In genomic region chr3:83054759-83055158, GRCm38 (mm10) we compare ENCODE assay signal across 8 mouse cellular contexts. TPM values are rescaled to one million over a fixed set of nuclear protein-coding genes. Genes with fewer than 3 reads are reported as not detected.
A peak's percentile ranks its signal among the peaks of the same experiment; 100 is the strongest.
DNase-seq lines count a peak whose midpoint lies in the region; ATAC-seq and TF ChIP-seq lines count a peak whose summit lies in the region.

No protein-coding gene starts in this region.

- DNase-seq in heart, postnatal 25 days (ENCODE audit: low spot score): no peak
- no peak for DNase-seq in adrenal gland, postnatal 14 days
- DNase-seq in layer of hippocampus, adult 9-11 months: no peak
- DNase-seq in thymus, postnatal 4 days: no peak

- ATAC-seq in heart, embryonic 13.5 days (ENCODE audit: extremely low read depth, insufficient number of reproducible peaks, low FRiP score, low TSS enrichment): no peak
- ATAC-seq in forebrain, embryonic 16.5 days: no peak

- WGBS in heart, embryonic 13.5 days: 29% methylated on average over 13 of the region's 13 CpGs
- WGBS in forebrain, embryonic 16.5 days: 38% methylated on average over 13 of the region's 13 CpGs
- 21% methylated on average over 13 of the region's 13 CpGs for WGBS in macrophage (ENCODE audit: missing documents)

- H3K4me1 ChIP-seq in heart, embryonic 13.5 days: peaks cover 9% of the 10 kb centered on the region
- no peaks in the 10 kb centered on the region for H3K4me1 ChIP-seq in ES-Bruce4 (ENCODE audit: control insufficient read depth, insufficient read depth, low read length)
- peaks cover 9% of the 10 kb centered on the region for H3K4me1 ChIP-seq in forebrain, embryonic 16.5 days (replicated peaks; ENCODE audit: control insufficient read depth, insufficient read depth, low read length)

- H3K79me2 ChIP-seq in macrophage (ENCODE audit: inconsistent target): peaks cover 24% of the 10 kb centered on the region

- TF ChIP-seq EP300 in ES-Bruce4 (IDR thresholded peaks at IDR 0.05; ENCODE audit: insufficient read depth, low read depth, low read length): no peak

- no peaks in the 10 kb centered on the region for H3K27me3 ChIP-seq in heart, embryonic 13.5 days (replicated peaks)
- no peaks in the 10 kb centered on the region for H3K27me3 ChIP-seq in ES-Bruce4 (ENCODE audit: control insufficient read depth, insufficient read depth, low read length, poor library complexity, severe bottlenecking)
- no peaks in the 10 kb centered on the region for H3K27me3 ChIP-seq in forebrain, embryonic 16.5 days (replicated peaks; ENCODE audit: control insufficient read depth, insufficient read depth, low read length)

- peaks cover 29% of the 10 kb centered on the region for H3K36me3 ChIP-seq in heart, embryonic 13.5 days
- H3K36me3 ChIP-seq in ES-Bruce4 (ENCODE audit: control insufficient read depth, insufficient read depth, low read length, poor library complexity, severe bottlenecking) (peaks cover 15% of the 10 kb centered on the region), macrophage (ENCODE audit: inconsistent target) (peaks cover 9% of the 10 kb centered on the region)
- H3K36me3 ChIP-seq in forebrain, embryonic 16.5 days (ENCODE audit: control insufficient read depth, insufficient read depth): peaks cover 9% of the 10 kb centered on the region; the same call in 1 of the 2 replicates

- intact Hi-C loops in heart, postnatal 25 days (cut with DNase I): loop anchor here (5.0 kb wide), 1 partner anchor 692 kb away; no protein-coding TSS in a partner anchor

- TF ChIP-seq POLR2A in ES-Bruce4 (IDR thresholded peaks at IDR 0.05; ENCODE audit: insufficient read depth, low read length): no peak

- TF ChIP-seq CTCF in ES-Bruce4 (IDR thresholded peaks at IDR 0.05; ENCODE audit: low read depth, low read length): no peak

- H3K9ac ChIP-seq in heart, embryonic 13.5 days: no peak overlapping the region; the same call in 1 of the 2 replicates
- H3K9ac ChIP-seq in ES-Bruce4 (ENCODE audit: low read depth, poor library complexity, severe bottlenecking): peak overlapping the region; percentile 22
- no peak overlapping the region for H3K9ac ChIP-seq in forebrain, embryonic 16.5 days (replicated peaks; ENCODE audit: low read depth, low read length)

- H3K4me2 ChIP-seq in heart, embryonic 13.5 days: peak overlapping the region; percentile 91
- peak overlapping the region; percentile 38 for H3K4me2 ChIP-seq in forebrain, embryonic 16.5 days (ENCODE audit: low read length)

- H3K9me3 ChIP-seq in heart, embryonic 13.5 days: no peaks in the 10 kb centered on the region
- H3K9me3 ChIP-seq in ES-Bruce4 (replicated peaks; ENCODE audit: control insufficient read depth, insufficient read depth, low read length, poor library complexity, severe bottlenecking): no peaks in the 10 kb centered on the region
- no peaks in the 10 kb centered on the region for H3K9me3 ChIP-seq in forebrain, embryonic 16.5 days (ENCODE audit: control insufficient read depth, low read length)

- H3K27ac ChIP-seq in heart, embryonic 13.5 days (replicated peaks): no peak overlapping the region
- H3K27ac ChIP-seq in ES-Bruce4 (ENCODE audit: insufficient read depth, low read length) (no peak overlapping the region), macrophage (no peak overlapping the region)
- H3K27ac ChIP-seq in forebrain, embryonic 16.5 days (ENCODE audit: low read length): no peak overlapping the region

- H3K4me3 ChIP-seq in heart, embryonic 13.5 days: peak overlapping the region; percentile 66
- H3K4me3 ChIP-seq in ES-Bruce4 (ENCODE audit: low read depth, low read length) (peak overlapping the region; percentile 62), macrophage (ENCODE audit: inconsistent target) (peak overlapping the region; percentile 36)
- H3K4me3 ChIP-seq in forebrain, embryonic 16.5 days (replicated peaks; ENCODE audit: low read length): peak overlapping the region; percentile 89

RNA-seq across cellular contexts. Expression of gene Plrg1, which starts 0.6 kb away (rescaled TPM):
- 56.5 and 68.0 TPM in 2 replicates for polyA plus RNA-seq in heart, embryonic 13.5 days (2015; fragmentation: Nextera tagmentation; extraction: Ambion mirVana)
- 10 to 100 TPM; 25.5 to 27.9 TPM for total RNA-seq in heart, postnatal 25 days (2021)
- polyA plus RNA-seq in ES-Bruce4 (2011; ENCODE audit: insufficient read depth, insufficient read length, low read depth, missing spikeins) (87.1 and 88.1 TPM in 2 replicates), macrophage (2018) (31.0 to 38.1 TPM (median 35.4 TPM) in 3 replicates)
- polyA plus RNA-seq in forebrain, embryonic 16.5 days (2015; fragmentation: Nextera tagmentation; extraction: Ambion mirVana): 112 and 123 TPM in 2 replicates
- 10 to 100 TPM; 11.4 to 36.2 (median 25.8) TPM for total RNA-seq in macrophage (2018; cell fraction: chromatin; rRNA removed)
- 10 to 100 TPM; 24.3 to 34.6 (median 29.3) TPM for total RNA-seq in macrophage (2018; cell fraction: cytosol; rRNA removed)
- total RNA-seq in macrophage (2018; cell fraction: nucleus; rRNA removed): 10 to 100 TPM in 25 of 26 experiments, 1 to 10 TPM in 1; 9.9 to 30.0 (median 19.3) TPM
- 49.8 and 50.8 TPM in 2 replicates for total RNA-seq in adrenal gland, postnatal 14 days (2021)

RNA-seq across cellular contexts. Expression of gene Fgb, which starts 5.1 kb away (rescaled TPM):
- 0.82 and 5.8 TPM in 2 replicates for polyA plus RNA-seq in heart, embryonic 13.5 days (2015; fragmentation: Nextera tagmentation; extraction: Ambion mirVana)
- total RNA-seq in heart, postnatal 25 days (2021): not detected
- polyA plus RNA-seq in ES-Bruce4 (2011; ENCODE audit: insufficient read depth, insufficient read length, low read depth, missing spikeins) (not detected in 2 replicates), macrophage (2018) (not detected in 3 replicates)
- 0.09 TPM in 1 of 2 replicates, not detected in the other for polyA plus RNA-seq in forebrain, embryonic 16.5 days (2015; fragmentation: Nextera tagmentation; extraction: Ambion mirVana)
- total RNA-seq in macrophage (2018; cell fraction: chromatin; rRNA removed): not detected
- total RNA-seq in macrophage (2018; cell fraction: cytosol; rRNA removed): not detected
- total RNA-seq in macrophage (2018; cell fraction: nucleus; rRNA removed): not detected
- 14.2 and 242 TPM in 2 replicates for total RNA-seq in adrenal gland, postnatal 14 days (2021)

RNA-seq across cellular contexts. Expression of gene Fga, which starts 28.9 kb away (rescaled TPM):
- 1.4 and 8.7 TPM in 2 replicates for polyA plus RNA-seq in heart, embryonic 13.5 days (2015; fragmentation: Nextera tagmentation; extraction: Ambion mirVana)
- total RNA-seq in heart, postnatal 25 days (2021): not detected
- polyA plus RNA-seq in ES-Bruce4 (2011; ENCODE audit: insufficient read depth, insufficient read length, low read depth, missing spikeins) (not detected in 2 replicates), macrophage (2018) (not detected in 3 replicates)
- 0.10 TPM in 1 of 2 replicates, not detected in the other for polyA plus RNA-seq in forebrain, embryonic 16.5 days (2015; fragmentation: Nextera tagmentation; extraction: Ambion mirVana)
- total RNA-seq in macrophage (2018; cell fraction: chromatin; rRNA removed): not detected
- not detected for total RNA-seq in macrophage (2018; cell fraction: cytosol; rRNA removed)
- total RNA-seq in macrophage (2018; cell fraction: nucleus; rRNA removed): not detected
- 24.5 and 518 TPM in 2 replicates for total RNA-seq in adrenal gland, postnatal 14 days (2021)

RNA-seq across cellular contexts. Expression of gene Fgg, which starts 47.2 kb away (rescaled TPM):
- polyA plus RNA-seq in heart, embryonic 13.5 days (2015; fragmentation: Nextera tagmentation; extraction: Ambion mirVana): 2.9 and 9.8 TPM in 2 replicates
- total RNA-seq in heart, postnatal 25 days (2021): not detected
- polyA plus RNA-seq in ES-Bruce4 (2011; ENCODE audit: insufficient read depth, insufficient read length, low read depth, missing spikeins) (0.40 and 0.94 TPM in 2 replicates), macrophage (2018) (not detected in 3 replicates)
- polyA plus RNA-seq in forebrain, embryonic 16.5 days (2015; fragmentation: Nextera tagmentation; extraction: Ambion mirVana): 0.11 TPM in 1 of 2 replicates, not detected in the other
- not detected for total RNA-seq in macrophage (2018; cell fraction: chromatin; rRNA removed)
- total RNA-seq in macrophage (2018; cell fraction: cytosol; rRNA removed): not detected
- not detected for total RNA-seq in macrophage (2018; cell fraction: nucleus; rRNA removed)
- 22.3 and 435 TPM in 2 replicates for total RNA-seq in adrenal gland, postnatal 14 days (2021)

Comparison
In these comparisons a context has a peak if more than half of its experiments do, and no peak if none do; other contexts are left out.
1. H3K4me3 ChIP-seq: peak in every context shown above with its lines; median percentile 89 in forebrain, embryonic 16.5 days; 66 in heart, embryonic 13.5 days; 62 in ES-Bruce4; 36 in macrophage.